Mouse (Mus musculus): Measurements from ENCODE around the gene Slc25a34. TPM values are rescaled to one million over a fixed set of nuclear protein-coding genes. Genes with fewer than 3 reads are reported as not detected.

The Slc25a34 gene
- polyA plus RNA-seq, 1 experiment from 2014 or later: not detected

- 61% methylated on average over 6 of the region's 6 CpGs for WGBS
- ATAC-seq (ENCODE audit: insufficient number of reproducible peaks, insufficient read depth, low FRiP score, low read depth): no peak
- H3K9ac ChIP-seq (replicated peaks; ENCODE audit: low read depth, low read length): no peak overlapping the region
- no peaks in the 10 kb centered on the region for H3K27me3 ChIP-seq (ENCODE audit: control insufficient read depth, insufficient read depth, low read length)
- 0 out of 2 replicates have a peak, but pooled peaks cover 2% of the 10 kb centered on the region for H3K4me1 ChIP-seq (ENCODE audit: control insufficient read depth, insufficient read depth, low read length)
- no peaks in the 10 kb centered on the region for H3K9me3 ChIP-seq (ENCODE audit: control insufficient read depth, low read depth, low read length)
- no peaks in the 10 kb centered on the region for H3K36me3 ChIP-seq (ENCODE audit: control insufficient read depth, insufficient read depth, low read length)
- no peak overlapping the region for H3K27ac ChIP-seq (ENCODE audit: low read length)
- H3K4me2 ChIP-seq (replicated peaks; ENCODE audit: low read depth, low read length): no peak overlapping the region
- no peak overlapping the region for H3K4me3 ChIP-seq (ENCODE audit: low read depth, low read length)
Measured at GRCm38 (mm10) chr4:141570004-141570403, 53.6 kb downstream of the Slc25a34 start.

- no peak overlapping the region for H3K27ac ChIP-seq (ENCODE audit: low read length)
- no peaks in the 10 kb centered on the region for H3K9me3 ChIP-seq (ENCODE audit: control insufficient read depth, low read depth, low read length)
- H3K27me3 ChIP-seq (ENCODE audit: control insufficient read depth, insufficient read depth, low read length): no peaks in the 10 kb centered on the region
- no peak for ATAC-seq (ENCODE audit: insufficient number of reproducible peaks, insufficient read depth, low FRiP score, low read depth)
- H3K36me3 ChIP-seq (ENCODE audit: control insufficient read depth, insufficient read depth, low read length): no peaks in the 10 kb centered on the region
- no peak overlapping the region for H3K9ac ChIP-seq (replicated peaks; ENCODE audit: low read depth, low read length)
- H3K4me3 ChIP-seq (ENCODE audit: low read depth, low read length): no peak overlapping the region
- 0 out of 2 replicates have a peak, but pooled peaks cover 2% of the 10 kb centered on the region for H3K4me1 ChIP-seq (ENCODE audit: control insufficient read depth, insufficient read depth, low read length)
- H3K4me2 ChIP-seq (replicated peaks; ENCODE audit: low read depth, low read length): no peak overlapping the region
- 88% methylated on average over 5 of the region's 5 CpGs for WGBS
Measured at GRCm38 (mm10) chr4:141568966-141569365, 54.7 kb downstream of the Slc25a34 start.

Other genes with a start within 250 kb of the Slc25a34 start
- 0.16 TPM in 1 of 2 replicates, not detected in the other for gene Clcnka, start 225.1 kb downstream of the Slc25a34 start, polyA plus RNA-seq (2014; fragmentation: Nextera tagmentation; extraction: Ambion mirVana)
- gene Clcnkb, start 207.8 kb downstream of the Slc25a34 start, polyA plus RNA-seq (2014; fragmentation: Nextera tagmentation; extraction: Ambion mirVana): not detected in 2 replicates
- 4.2 and 4.7 TPM in 2 replicates for gene Hspb7, start 203.0 kb downstream of the Slc25a34 start, polyA plus RNA-seq (2014; fragmentation: Nextera tagmentation; extraction: Ambion mirVana)
- not detected in 2 replicates for gene Srarp, start 187.7 kb downstream of the Slc25a34 start, polyA plus RNA-seq (2014; fragmentation: Nextera tagmentation; extraction: Ambion mirVana)
- 30.8 and 30.9 TPM in 2 replicates for gene Zbtb17, start 179.2 kb downstream of the Slc25a34 start, polyA plus RNA-seq (2014; fragmentation: Nextera tagmentation; extraction: Ambion mirVana)
- 16.2 and 16.9 TPM in 2 replicates for gene Spen, start 85.2 kb downstream of the Slc25a34 start, polyA plus RNA-seq (2014; fragmentation: Nextera tagmentation; extraction: Ambion mirVana)
- 94.9 and 98.0 TPM in 2 replicates for gene Fblim1, start 17.7 kb downstream of the Slc25a34 start, polyA plus RNA-seq (2014; fragmentation: Nextera tagmentation; extraction: Ambion mirVana)
- gene Tmem82, start 5.2 kb downstream of the Slc25a34 start, polyA plus RNA-seq (2014; fragmentation: Nextera tagmentation; extraction: Ambion mirVana): 0.29 and 0.32 TPM in 2 replicates
- gene Plekhm2, start 41.1 kb upstream of the Slc25a34 start, polyA plus RNA-seq (2014; fragmentation: Nextera tagmentation; extraction: Ambion mirVana): 4.6 TPM in 2 replicates
- 0.51 TPM in 1 of 2 replicates, not detected in the other for gene Rsc1a1, start 61.8 kb upstream of the Slc25a34 start, polyA plus RNA-seq (2014; fragmentation: Nextera tagmentation; extraction: Ambion mirVana)
- 18.8 and 19.6 TPM in 2 replicates for gene Ddi2, start 99.6 kb upstream of the Slc25a34 start, polyA plus RNA-seq (2014; fragmentation: Nextera tagmentation; extraction: Ambion mirVana)
- gene Agmat, start 122.9 kb upstream of the Slc25a34 start, polyA plus RNA-seq (2014; fragmentation: Nextera tagmentation; extraction: Ambion mirVana): not detected in 2 replicates
- gene Dnajc16, start 167.1 kb upstream of the Slc25a34 start, polyA plus RNA-seq (2014; fragmentation: Nextera tagmentation; extraction: Ambion mirVana): 3.7 and 5.0 TPM in 2 replicates
- gene Casp9, start 169.8 kb upstream of the Slc25a34 start, polyA plus RNA-seq (2014; fragmentation: Nextera tagmentation; extraction: Ambion mirVana): 18.0 and 19.3 TPM in 2 replicates
- gene Cela2a, start 202.3 kb upstream of the Slc25a34 start, polyA plus RNA-seq (2014; fragmentation: Nextera tagmentation; extraction: Ambion mirVana): 0.73 TPM in 1 of 2 replicates, not detected in the other
- not detected in 2 replicates for gene Ctrc, start 222.5 kb upstream of the Slc25a34 start, polyA plus RNA-seq (2014; fragmentation: Nextera tagmentation; extraction: Ambion mirVana)